Mouse (Mus musculus): ENCODE results near the gene Nckipsd. TPM values are rescaled to one million over a fixed set of nuclear protein-coding genes. Genes with fewer than 3 reads are reported as not detected.

The Nckipsd gene
- polyA plus RNA-seq, 1 experiment from 2014 or later, result 4.5 TPM

GRCm38 (mm10) chr9:108819495-108819894 is 11.3 kb downstream of the Nckipsd start:
- TF ChIP-seq EP300 (IDR thresholded peaks at IDR 0.05; ENCODE audit: low read depth) (no peak), CTCF (IDR thresholded peaks at IDR 0.05; ENCODE audit: low read depth) (peak; percentile 81)
- Histone ChIP-seq H3K4me3 (ENCODE audit: low read depth, low read length) (no peak overlapping the region), H3K4me2 (ENCODE audit: low read depth, low read length) (no peak overlapping the region), H3K9ac (replicated peaks) (no peak overlapping the region), H3K27me3 (ENCODE audit: insufficient read depth, low read length) (peaks cover 14% of the 10 kb centered on the region), H3K36me3 (replicated peaks; ENCODE audit: insufficient read depth, low read length) (peaks cover 14% of the 10 kb centered on the region), H3K27ac (ENCODE audit: low read depth) (no peak overlapping the region), H3K9me3 (ENCODE audit: low read length) (no peaks in the 10 kb centered on the region), H3K4me1 (ENCODE audit: insufficient read depth) (no peaks in the 10 kb centered on the region)
- peak; percentile 69 for DNase-seq
- WGBS (ENCODE audit: insufficient replicate concordance), result 56% methylated on average over 3 of the region's 3 CpGs
- peak; percentile 45 for ATAC-seq

- no peak for ATAC-seq
Measured at GRCm38 (mm10) chr9:108820077-108820476, 11.9 kb downstream of the Nckipsd start.

DNA sequence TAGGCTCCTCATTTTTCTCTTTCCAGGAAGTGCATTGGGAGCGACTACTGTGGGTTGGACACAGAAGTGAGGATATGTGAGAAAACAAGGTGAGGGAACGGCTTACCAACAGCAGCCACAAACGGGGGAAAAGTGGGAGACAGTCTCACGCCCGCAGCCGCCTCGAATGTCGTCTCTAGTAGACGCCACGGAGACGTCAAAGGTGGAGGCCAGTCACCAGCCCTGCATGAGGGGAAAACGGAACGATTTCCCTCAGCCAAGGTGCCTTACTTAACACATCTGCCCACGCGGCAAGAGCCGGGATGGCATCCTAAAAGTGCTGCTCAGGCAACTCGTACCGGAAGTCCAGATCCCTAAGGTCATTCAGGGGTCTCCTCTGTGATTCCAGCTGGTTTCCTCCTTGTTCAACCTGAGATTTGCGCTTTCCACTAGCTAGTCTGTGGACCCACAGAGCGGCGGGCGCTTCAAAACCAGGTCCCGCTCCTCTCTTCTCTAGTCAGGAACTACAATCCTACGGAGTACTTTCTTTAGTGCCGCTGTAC is 16.0 kb downstream of the Nckipsd start:
- TF ChIP-seq CTCF (IDR thresholded peaks at IDR 0.05; ENCODE audit: low read depth) (no peak), EP300 (IDR thresholded peaks at IDR 0.05; ENCODE audit: low read depth) (no peak)
- no peak overlapping the region for H3K9ac ChIP-seq (replicated peaks)
- no peak overlapping the region for H3K27ac ChIP-seq (ENCODE audit: low read depth)
- peaks cover 61% of the 10 kb centered on the region for H3K27me3 ChIP-seq (ENCODE audit: insufficient read depth, low read length)
- DNase-seq, result no peak
- WGBS (ENCODE audit: insufficient replicate concordance), result 8% methylated on average over 25 of the region's 25 CpGs
- peaks cover 13% of the 10 kb centered on the region for H3K4me1 ChIP-seq (ENCODE audit: insufficient read depth)
- no peaks in the 10 kb centered on the region for H3K36me3 ChIP-seq (replicated peaks; ENCODE audit: insufficient read depth, low read length)
- no peak overlapping the region for H3K4me2 ChIP-seq (ENCODE audit: low read depth, low read length)
- no peaks in the 10 kb centered on the region for H3K9me3 ChIP-seq (ENCODE audit: low read length)
- peak overlapping the region; percentile 1; the same call in 1 of the 2 replicates for H3K4me3 ChIP-seq (ENCODE audit: low read depth, low read length)
- no peak for ATAC-seq

More at GRCm38 (mm10) chr9:108820077-108820476, 11.9 kb downstream of the Nckipsd start:
- Histone ChIP-seq H3K4me3 (ENCODE audit: low read depth, low read length) (no peak overlapping the region), H3K9me3 (ENCODE audit: low read length) (no peaks in the 10 kb centered on the region), H3K9ac (replicated peaks) (no peak overlapping the region), H3K4me1 (ENCODE audit: insufficient read depth) (no peaks in the 10 kb centered on the region), H3K4me2 (ENCODE audit: low read depth, low read length) (no peak overlapping the region), H3K27me3 (ENCODE audit: insufficient read depth, low read length) (peaks cover 20% of the 10 kb centered on the region), H3K27ac (ENCODE audit: low read depth) (no peak overlapping the region), H3K36me3 (replicated peaks; ENCODE audit: insufficient read depth, low read length) (peaks cover 9% of the 10 kb centered on the region; the same call in 1 of the 2 replicates)
- TF ChIP-seq CTCF (IDR thresholded peaks at IDR 0.05; ENCODE audit: low read depth) (no peak), EP300 (IDR thresholded peaks at IDR 0.05; ENCODE audit: low read depth) (no peak)
- WGBS (ENCODE audit: insufficient replicate concordance), result 52% methylated on average over 5 of the region's 5 CpGs
- DNase-seq, result no peak

- Histone ChIP-seq H3K4me1 (ENCODE audit: insufficient read depth) (peaks cover 13% of the 10 kb centered on the region), H3K4me3 (ENCODE audit: low read depth, low read length) (no peak overlapping the region), H3K4me2 (ENCODE audit: low read depth, low read length) (no peak overlapping the region), H3K9ac (replicated peaks) (no peak overlapping the region), H3K36me3 (replicated peaks; ENCODE audit: insufficient read depth, low read length) (no peaks in the 10 kb centered on the region), H3K27ac (ENCODE audit: low read depth) (no peak overlapping the region), H3K27me3 (ENCODE audit: insufficient read depth, low read length) (peaks cover 68% of the 10 kb centered on the region), H3K9me3 (ENCODE audit: low read length) (no peaks in the 10 kb centered on the region)
- no peak for DNase-seq
- ATAC-seq, result no peak
- TF ChIP-seq EP300 (IDR thresholded peaks at IDR 0.05; ENCODE audit: low read depth) (no peak), CTCF (IDR thresholded peaks at IDR 0.05; ENCODE audit: low read depth) (no peak)
- WGBS (ENCODE audit: insufficient replicate concordance), result 6% methylated on average over 31 of the region's 31 CpGs
Measured at GRCm38 (mm10) chr9:108824755-108825413, 16.7 kb downstream of the Nckipsd start.

- Histone ChIP-seq H3K9me3 (ENCODE audit: low read length) (no peaks in the 10 kb centered on the region), H3K9ac (replicated peaks) (no peak within 1 kb of the TSS)
Measured at GRCm38 (mm10) chr9:108825820-108826699, 17.9 kb downstream of the Nckipsd start, which contains the start of gene Celsr3. Gene Celsr3 (plus strand): TSS chr9:108826320.

More at GRCm38 (mm10) chr9:108825820-108826699, 17.9 kb downstream of the Nckipsd start, which contains the start of gene Celsr3:
- H3K4me2 ChIP-seq (ENCODE audit: low read depth, low read length), result peak within 1 kb of the TSS; percentile 67
- peak within 1 kb of the TSS; percentile 31 for H3K4me3 ChIP-seq (ENCODE audit: low read depth, low read length)
- DNase-seq, result peak; percentile 75
- H3K27ac ChIP-seq (ENCODE audit: low read depth), result no peak within 1 kb of the TSS
- peaks cover 13% of the 10 kb centered on the region for H3K4me1 ChIP-seq (ENCODE audit: insufficient read depth)
- H3K27me3 ChIP-seq (ENCODE audit: insufficient read depth, low read length), result peaks cover 73% of the 10 kb centered on the region
- peak; percentile 65 for ATAC-seq
- whole genome bisulfite sequencing (ENCODE audit: insufficient replicate concordance), result 2% methylated on average over 48 of the region's 70 CpGs
- TF ChIP-seq EP300 (IDR thresholded peaks at IDR 0.05; ENCODE audit: low read depth), result no peak
- TF ChIP-seq CTCF (IDR thresholded peaks at IDR 0.05; ENCODE audit: low read depth), result no peak
- H3K36me3 ChIP-seq (replicated peaks; ENCODE audit: insufficient read depth, low read length), result no peaks in the 10 kb centered on the region
